Mouse (Mus musculus) left cerebral cortex, adult 11 months (tissue): ENCODE data around the gene Abca2.

Experiments used
- DNase-seq: peaks from one replicate; pipeline ENCODE4 v3.0.0; 2022; ENCODE audit warnings: low spot score

The Abca2 gene

GRCm38 (mm10) chr2:25425481-25425880, 3.0 kb upstream of the Abca2 start:
- no peak for DNase-seq

GRCm38 (mm10) chr2:25426721-25427191, 1.7 kb upstream of the Abca2 start:
- DNase-seq, result no peak

GRCm38 (mm10) chr2:25427256-25427655, 1.2 kb upstream of the Abca2 start:
- DNase-seq, result no peak

- no peak for DNase-seq
Measured at GRCm38 (mm10) chr2:25429435-25430180, 1.1 kb downstream of the Abca2 start.

GRCm38 (mm10) chr2:25430395-25431233, 2.1 kb downstream of the Abca2 start:
- peak; percentile 58 for DNase-seq

GRCm38 (mm10) chr2:25431308-25431855, 2.9 kb downstream of the Abca2 start:
- DNase-seq, result no peak

GRCm38 (mm10) chr2:25432326-25433098, 4.0 kb downstream of the Abca2 start:
- DNase-seq, result no peak

- no peak for DNase-seq
Measured at GRCm38 (mm10) chr2:25433101-25433500, 4.6 kb downstream of the Abca2 start.

GRCm38 (mm10) chr2:25434292-25434691, 5.8 kb downstream of the Abca2 start:
- DNase-seq, result no peak

- no peak for DNase-seq
Measured at GRCm38 (mm10) chr2:25436286-25436820, 7.8 kb downstream of the Abca2 start.

- DNase-seq, result no peak
Measured at GRCm38 (mm10) chr2:25441067-25441466, 12.6 kb downstream of the Abca2 start.

GRCm38 (mm10) chr2:25442682-25443081, 14.2 kb downstream of the Abca2 start:
- DNase-seq, result no peak

- DNase-seq, result no peak
Measured at GRCm38 (mm10) chr2:25450853-25451647, 22.5 kb downstream of the Abca2 start.

- no peak for DNase-seq
Measured at GRCm38 (mm10) chr2:25452951-25453350, 24.4 kb downstream of the Abca2 start.

- no peak for DNase-seq
Measured at GRCm38 (mm10) chr2:25456205-25456953, 27.9 kb downstream of the Abca2 start, which contains the start of gene Clic3. Gene Clic3 (plus strand): TSS chr2:25456838.

GRCm38 (mm10) chr2:25457022-25457896, 28.8 kb downstream of the Abca2 start:
- DNase-seq, result no peak

GRCm38 (mm10) chr2:25458911-25459310, 30.4 kb downstream of the Abca2 start:
- DNase-seq, result no peak

GRCm38 (mm10) chr2:25460135-25460534, 31.6 kb downstream of the Abca2 start:
- DNase-seq, result no peak
